Mouse (Mus musculus) CD4-positive, CD25-positive, alpha-beta regulatory T cell (primary cell): Measurements from ENCODE around the gene Man1c1. TPM values are rescaled to one million over a fixed set of nuclear protein-coding genes. Genes with fewer than 3 reads are reported as not detected.

Source experiments
- polyA plus RNA-seq: library from polyadenylated mRNA; unstranded; fragments of 100-300 nt; shearing (Covaris generic); gene quantifications from one replicate; pipeline ENCODE4 v1.2.1, GENCODE M21; 2017

The Man1c1 gene
- polyA plus RNA-seq, result 6.5 TPM

DNA sequence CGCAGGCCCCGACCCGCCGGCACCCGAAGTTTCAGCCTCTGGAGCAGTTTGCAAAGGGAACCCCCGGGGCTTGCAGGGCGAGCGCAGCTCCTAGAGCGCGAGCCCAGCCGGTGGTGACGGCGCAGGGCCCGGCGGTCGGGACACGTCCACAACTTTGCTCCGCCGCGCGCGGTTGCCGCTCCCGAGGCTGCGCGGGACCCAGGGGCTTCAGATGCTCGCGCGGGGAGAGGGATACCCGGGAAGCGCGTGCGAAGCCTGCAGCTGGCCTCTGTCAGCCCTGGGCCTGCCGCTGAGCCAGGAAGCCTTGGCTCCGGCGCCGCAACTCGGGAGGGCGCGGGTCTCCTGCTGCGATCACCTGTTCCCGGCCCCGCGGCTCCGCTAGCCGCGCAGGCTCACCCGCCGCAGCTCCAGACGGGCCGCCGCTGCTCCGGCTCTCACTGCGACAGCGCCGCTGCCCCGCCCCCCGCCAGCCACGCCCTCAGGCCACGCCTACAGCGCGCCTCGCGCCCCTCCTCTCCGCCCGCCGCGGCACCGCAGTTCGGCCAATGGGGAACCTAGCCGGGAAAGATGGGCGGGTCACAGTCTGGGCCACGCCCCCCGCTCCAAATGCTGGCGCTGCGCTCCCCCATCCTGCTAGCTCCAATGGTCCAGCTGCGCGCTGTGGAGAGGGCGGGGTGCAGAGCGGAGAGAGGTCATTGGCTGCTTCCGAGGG is at the start of gene Man1c1:
Man1c1 (minus strand) TSS at position 456 of the 712 bp plus-strand sequence.

DNA sequence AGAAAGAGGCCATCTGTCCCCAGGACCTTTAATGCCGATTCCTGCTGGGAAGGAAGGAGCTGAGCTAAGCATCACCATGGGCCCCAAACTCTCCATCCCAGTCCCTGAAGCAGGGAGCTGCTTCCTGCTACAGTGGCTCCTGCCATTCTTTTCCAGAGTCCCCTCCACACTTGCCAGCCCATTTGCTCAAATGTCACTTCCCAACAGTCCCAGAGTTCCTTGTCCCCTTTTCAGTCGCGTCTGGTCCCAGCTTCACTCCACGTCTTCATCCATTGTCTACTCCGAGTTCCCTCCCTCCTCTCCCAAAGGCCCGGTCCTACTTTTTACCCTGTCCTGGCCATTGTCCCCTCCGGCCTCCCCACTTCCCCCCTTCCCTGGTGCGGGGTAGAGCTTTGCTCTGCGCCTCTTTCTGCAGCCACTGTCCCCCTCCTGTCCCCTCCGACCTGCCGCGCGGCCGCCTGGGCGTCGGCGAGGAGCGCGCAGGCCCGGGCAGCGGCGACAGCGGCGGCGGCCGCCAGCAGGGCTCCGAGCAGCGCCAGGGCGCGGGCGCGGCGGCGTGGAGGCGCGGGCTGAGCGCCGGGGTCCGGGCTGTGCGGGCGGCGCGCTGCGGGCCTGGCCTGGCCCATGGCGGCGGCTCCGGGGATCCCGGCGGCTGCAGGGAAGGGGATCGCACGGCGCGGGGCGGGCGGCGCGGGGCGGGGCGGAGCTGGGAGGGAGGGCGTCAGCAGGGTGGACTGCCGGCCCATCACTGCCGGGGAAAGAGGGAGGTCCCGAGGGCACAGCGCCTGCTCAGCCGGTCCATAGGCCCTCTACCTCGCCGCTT is 152.4 kb downstream of the Man1c1 start, which contains the start of gene Selenon:
Selenon (minus strand) TSS at position 673 of the 823 bp plus-strand sequence.

DNA sequence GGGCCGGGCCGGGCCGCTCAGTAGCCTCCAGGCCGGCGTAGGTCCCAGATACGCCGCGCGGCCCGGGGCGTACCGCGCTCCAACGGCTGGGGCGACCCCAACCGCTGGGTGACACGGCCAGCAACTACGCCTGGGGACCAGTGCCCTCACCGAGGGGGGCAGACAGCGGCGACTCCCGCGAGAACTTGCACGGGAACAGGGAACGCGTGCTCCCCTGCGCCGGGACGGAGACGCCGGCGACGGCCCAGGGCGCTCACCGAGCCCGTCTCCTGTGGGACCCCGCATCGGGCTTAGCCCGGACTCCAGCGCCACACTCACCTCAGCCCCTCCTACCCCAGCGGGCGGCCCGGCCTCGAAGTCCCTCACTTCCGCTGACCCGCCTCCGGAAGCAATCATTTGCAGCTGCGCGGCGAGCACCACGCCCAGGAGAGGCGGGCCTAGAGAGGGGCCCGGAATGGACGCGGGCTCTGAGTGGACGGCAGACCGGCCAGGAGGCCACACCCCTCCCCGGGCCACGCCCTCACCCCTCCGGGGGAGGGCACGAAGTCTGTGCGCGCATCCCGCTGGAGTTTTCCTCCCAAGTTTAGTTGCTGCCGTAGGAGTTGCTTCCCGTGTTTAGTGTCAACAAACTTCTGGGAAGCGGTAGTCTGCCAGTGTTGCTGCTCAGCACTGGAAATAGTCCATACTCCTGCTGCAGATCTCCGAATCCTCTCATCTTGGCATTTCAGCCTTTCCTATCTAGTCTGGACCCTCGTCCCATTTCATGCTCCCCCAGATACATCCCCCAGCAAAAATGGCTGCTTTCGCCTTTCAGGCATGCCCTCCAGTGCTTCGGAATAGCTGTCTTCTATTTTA is 168.9 kb downstream of the Man1c1 start, which contains the start of gene Mtfr1l:
Mtfr1l (minus strand) TSS at position 456 of the 855 bp plus-strand sequence.

Other genes with a start within 250 kb of the Man1c1 start
- 62.6 TPM for gene Stmn1, start 236.0 kb downstream of the Man1c1 start, polyA plus RNA-seq
- gene Paqr7, start 207.6 kb downstream of the Man1c1 start, polyA plus RNA-seq, result 24.0 TPM
- gene Aunip, start 193.3 kb downstream of the Man1c1 start, polyA plus RNA-seq, result 0.55 TPM
- 115 TPM for gene Mtfr1l, start 168.9 kb downstream of the Man1c1 start, polyA plus RNA-seq
- 2.3 TPM for gene Selenon, start 152.1 kb downstream of the Man1c1 start, polyA plus RNA-seq
- 68.2 TPM for gene Ldlrap1, start 63.7 kb upstream of the Man1c1 start, polyA plus RNA-seq
- gene Maco1, start 149.1 kb upstream of the Man1c1 start, polyA plus RNA-seq, result 26.6 TPM
- 0.43 TPM for gene Rhd, start 160.2 kb upstream of the Man1c1 start, polyA plus RNA-seq
- 474 TPM for gene Tmem50a, start 210.7 kb upstream of the Man1c1 start, polyA plus RNA-seq
- 755 TPM for gene Rsrp1, start 219.3 kb upstream of the Man1c1 start, polyA plus RNA-seq
- 211 TPM for gene Syf2, start 226.6 kb upstream of the Man1c1 start, polyA plus RNA-seq